Mouse (Mus musculus) R1 (cell line): ENCODE measurements around the gene Casc4.
"Not testable (repeated sequence)": the region's sequence is repeated elsewhere in the genome, so short reads cannot be mapped to it uniquely, and the experiment has no call there.

ENCODE experiments used
- DNase-seq: peaks from one replicate; pipeline ENCODE4 v3.0.0-alpha.2; 2018; ENCODE audit warnings: low read depth, low spot score

Gene Casc4

GRCm38 (mm10) chr2:121916047-121916970 is 49.5 kb downstream of the Casc4 start:
- no peak for DNase-seq

- DNase-seq = not testable (repeated sequence)
Measured at GRCm38 (mm10) chr2:121937624-121938023, 70.9 kb downstream of the Casc4 start.

- no peak for DNase-seq
Measured at GRCm38 (mm10) chr2:121943364-121943763, 76.6 kb downstream of the Casc4 start.

GRCm38 (mm10) chr2:121954971-121955656 is 88.3 kb downstream of the Casc4 start:
- DNase-seq = peak; percentile 38

- DNase-seq = peak; percentile 94
Measured at GRCm38 (mm10) chr2:121955765-121956223, 89.0 kb downstream of the Casc4 start, which contains the start of the genes Ctdspl2 and Mageb3. Gene Ctdspl2, plus strand, starts transcription at chr2:121956001. Gene Mageb3, minus strand, starts transcription at chr2:121956092.

- peak; percentile 96 for DNase-seq
Measured at GRCm38 (mm10) chr2:121956224-121957018, 89.7 kb downstream of the Casc4 start.

- peak; percentile 13 for DNase-seq
Measured at GRCm38 (mm10) chr2:121957216-121957792, 90.5 kb downstream of the Casc4 start.
